Mouse (Mus musculus) frontal cortex, postnatal 36 days (tissue): ENCODE results near the gene Rnft1.
A peak's percentile ranks its signal among the peaks of the same experiment; 100 is the strongest.
"Not testable (repeated sequence)": the region's sequence is repeated elsewhere in the genome, so short reads cannot be mapped to it uniquely, and the experiment has no call there.

ENCODE experiments used
- DNase-seq, 2 experiments: peaks; one replicate each; pipeline ENCODE4 v3.0.0; 2022; ENCODE audit warnings: low spot score in 2 of 2

Rnft1 gene

DNA sequence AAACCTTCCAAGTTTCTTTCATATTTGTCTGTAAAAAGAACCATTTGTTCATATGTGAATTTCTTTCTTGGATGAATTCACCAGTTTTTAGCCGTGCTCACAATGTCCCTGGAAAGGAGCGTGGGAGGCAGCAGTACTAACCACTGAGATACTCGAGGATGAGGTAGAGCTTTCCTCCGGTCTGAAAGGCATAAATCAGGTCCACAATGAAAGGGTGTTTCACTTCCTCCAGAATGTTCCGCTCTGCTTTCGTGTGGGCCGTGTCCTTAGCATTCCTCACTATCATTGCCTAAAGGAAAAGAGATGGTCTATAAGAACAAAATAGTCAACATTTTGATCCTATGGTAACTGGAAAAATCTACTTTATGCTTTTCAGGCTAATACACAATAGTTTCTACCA is 35.3 kb downstream of the Rnft1 start:
- DNase-seq, result no peak

- no peak for DNase-seq
Observed at GRCm38 (mm10) chr11:86527528-86527927, 43.1 kb downstream of the Rnft1 start.

- no peak for DNase-seq
Observed at GRCm38 (mm10) chr11:86532834-86533233, 48.4 kb downstream of the Rnft1 start.

- DNase-seq, result not testable (repeated sequence)
Observed at GRCm38 (mm10) chr11:86533302-86533701, 48.8 kb downstream of the Rnft1 start.

- no peak for DNase-seq
Observed at GRCm38 (mm10) chr11:86534201-86534910, 49.9 kb downstream of the Rnft1 start.

GRCm38 (mm10) chr11:86538786-86539185 is 54.3 kb downstream of the Rnft1 start:
- DNase-seq, result no peak

DNA sequence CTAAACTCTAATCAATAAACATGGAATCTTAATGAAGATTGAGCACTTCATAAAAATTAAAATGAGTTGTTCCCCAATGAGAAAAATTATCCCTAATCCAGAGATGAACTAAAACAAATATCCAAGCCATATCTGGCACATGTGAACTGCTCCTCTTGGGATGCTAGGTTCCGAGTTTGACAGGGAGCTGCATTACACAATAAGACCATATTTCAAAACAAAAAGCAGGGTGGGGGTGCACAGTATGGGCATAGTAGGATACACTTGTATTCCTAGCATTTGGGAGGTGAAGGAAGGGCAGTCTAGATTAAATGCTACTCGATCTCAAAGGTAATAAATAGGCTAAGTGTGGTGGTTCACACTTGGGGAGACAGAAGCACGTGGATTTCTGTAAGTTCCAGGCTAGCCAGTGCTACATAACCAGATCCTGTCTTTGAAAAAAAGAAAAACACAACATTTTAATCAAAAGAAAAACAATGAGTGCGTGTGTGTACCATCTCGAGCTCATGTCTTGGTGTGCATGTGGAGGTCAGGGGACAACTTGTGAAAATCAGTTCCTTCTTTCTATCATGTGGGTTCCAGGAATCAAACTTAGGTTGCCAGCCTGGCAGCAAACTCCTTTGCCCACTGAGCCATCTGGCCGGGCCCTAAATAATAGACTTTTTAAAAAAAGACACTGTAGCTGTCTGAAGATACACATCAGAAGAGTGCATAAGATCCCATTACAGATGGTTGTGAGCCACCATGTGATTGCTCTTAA is 55.4 kb downstream of the Rnft1 start:
- no peak for DNase-seq

DNA sequence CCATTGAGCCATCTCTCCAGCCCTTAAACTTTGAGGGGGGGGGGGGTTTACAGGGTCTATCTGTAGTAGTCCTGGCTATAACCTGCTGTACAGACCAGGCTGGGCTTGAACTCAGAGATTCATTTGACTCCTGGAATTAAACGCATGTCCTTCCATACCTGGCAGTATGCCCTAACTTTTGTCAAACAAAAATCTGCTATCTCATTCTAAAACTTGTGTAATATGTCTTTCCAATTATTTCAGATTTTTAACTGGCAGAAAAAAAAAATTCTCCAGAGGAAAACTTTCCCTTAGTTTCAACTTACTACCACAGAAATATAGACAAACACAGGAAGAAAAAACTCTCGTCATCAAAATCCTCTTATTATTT is 56.0 kb downstream of the Rnft1 start:
- DNase-seq, result no peak

DNA sequence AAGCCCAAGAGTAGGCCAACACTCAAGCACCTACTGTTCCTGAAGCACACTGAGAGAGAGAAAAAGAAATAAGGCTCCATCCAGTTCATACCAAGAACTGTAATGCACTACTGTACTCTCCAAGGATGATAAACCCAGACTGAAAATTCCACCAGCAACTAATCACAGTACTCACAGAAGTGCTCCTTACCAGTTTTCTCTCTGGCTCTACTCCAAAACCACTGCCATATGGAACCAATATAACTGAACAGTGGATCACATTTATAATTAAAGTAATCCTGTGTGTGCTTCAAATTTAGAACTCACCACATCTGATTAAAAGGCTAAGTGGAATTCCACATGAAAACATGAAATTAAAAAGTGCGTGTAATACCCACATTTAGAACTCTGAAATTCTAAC is 58.4 kb downstream of the Rnft1 start:
- no peak for DNase-seq

- DNase-seq, result peak; percentile 9 to 15
Observed at GRCm38 (mm10) chr11:86543960-86544638, 59.6 kb downstream of the Rnft1 start.

DNA sequence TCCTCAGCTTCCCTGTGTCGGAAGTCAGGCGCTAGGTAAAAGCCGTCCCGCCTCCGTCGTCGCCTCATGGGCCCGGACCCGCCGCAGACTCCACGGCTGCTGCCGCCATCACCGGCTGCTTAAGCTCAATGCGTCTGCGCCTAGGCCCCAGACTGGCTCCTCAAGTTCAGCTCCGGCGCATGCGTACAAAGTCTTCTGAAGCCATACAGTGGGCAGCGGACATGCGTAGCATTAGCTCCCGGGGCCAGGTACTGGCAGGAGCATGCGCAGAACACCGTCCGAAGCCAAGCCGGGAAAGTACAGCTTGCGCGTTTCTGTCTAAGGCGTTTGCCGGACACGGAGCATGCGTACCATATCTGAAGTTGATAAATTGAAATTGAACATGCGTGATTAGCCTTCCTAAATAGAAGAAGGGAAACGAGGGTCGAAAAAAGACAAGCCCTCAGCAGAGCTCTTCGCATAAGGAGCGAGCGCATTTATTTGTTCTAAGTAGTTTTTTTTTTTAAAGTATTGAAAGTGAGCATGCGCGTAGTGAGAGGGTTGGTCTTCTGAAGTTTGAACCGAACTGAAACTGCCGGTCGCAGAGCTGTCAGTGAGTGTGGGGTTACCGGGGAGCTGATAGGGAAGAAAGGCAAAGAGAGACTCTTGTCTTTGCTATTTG is 60.3 kb downstream of the Rnft1 start, which contains the start of the genes Rps6kb1 and Tubd1:
Gene Rps6kb1, minus strand, starts transcription at position 167 of the 661 bp plus-strand sequence.
Gene Tubd1, plus strand, starts transcription at position 353 of the 661 bp plus-strand sequence.
- peak; percentile 99 for DNase-seq

GRCm38 (mm10) chr11:86545556-86545955 is 61.1 kb downstream of the Rnft1 start:
- DNase-seq, result no peak

GRCm38 (mm10) chr11:86547412-86547811 is 63.0 kb downstream of the Rnft1 start:
- DNase-seq, result no peak
